Mouse (Mus musculus) heart, postnatal 0 days (tissue): ENCODE data around the gene Acoxl. TPM values are rescaled to one million over a fixed set of nuclear protein-coding genes. Genes with fewer than 3 reads are reported as not detected.

Experiments used
- ATAC-seq: fragments of 200-750 bp; cut with Nextera tagmentation; 2 replicates; pipeline ENCODE4 v1.8.0; 2017; ENCODE audit warnings: low read depth, moderate number of reproducible peaks, moderate library complexity; ENCODE audit not compliant: insufficient read depth
- DNase-seq: peaks from one replicate; pipeline ENCODE4 v3.0.0-alpha.2; 2016; ENCODE audit warnings: low spot score
- H3K27ac ChIP-seq: fragments of 300-500 bp; sonication (generic); 2 replicates; pipeline ENCODE4 v1.5.1; 2014; ENCODE audit warnings: low read depth, mild to moderate bottlenecking
- H3K27me3 ChIP-seq: fragments of 300-500 bp; sonication (generic); 2 replicates; pipeline ENCODE4 v1.6.1; 2014; ENCODE audit warnings: low read length, mixed read lengths; ENCODE audit not compliant: control insufficient read depth, insufficient read depth
- H3K36me3 ChIP-seq: fragments of 300-500 bp; sonication (generic); replicated peaks from 2 replicates; pipeline ENCODE4 v1.6.1; 2014; ENCODE audit warnings: low read length, mixed read lengths; ENCODE audit not compliant: control insufficient read depth, insufficient read depth
- H3K4me1 ChIP-seq: fragments of 300-500 bp; sonication (generic); 2 replicates; pipeline ENCODE4 v1.6.1; 2014; ENCODE audit warnings: antibody characterized with exemption; ENCODE audit not compliant: control insufficient read depth, insufficient read depth
- H3K4me2 ChIP-seq: fragments of 300-500 bp; sonication (generic); 2 replicates; pipeline ENCODE4 v1.6.1; 2014; ENCODE audit warnings: low read depth, mild to moderate bottlenecking, low read length, moderate library complexity
- H3K4me3 ChIP-seq: fragments of 300-500 bp; sonication (generic); 2 replicates; pipeline ENCODE4 v1.5.1; 2014; ENCODE audit warnings: low read depth, low read length
- H3K9ac ChIP-seq: fragments of 300-500 bp; sonication (generic); replicated peaks from 2 replicates; pipeline ENCODE4 v1.6.1; 2014; ENCODE audit warnings: low read depth, low read length, mixed read lengths
- H3K9me3 ChIP-seq: fragments of 300-500 bp; sonication (generic); replicated peaks from 2 replicates; pipeline ENCODE4 v1.6.1; 2016; ENCODE audit warnings: low read length; ENCODE audit not compliant: control insufficient read depth
- CTCF ChIP-seq: IDR thresholded peaks from 2 replicates; pipeline ENCODE4 v1.5.1; 2016; ENCODE audit warnings: antibody characterized with exemption, control low read depth, low read depth
- EP300 ChIP-seq: IDR thresholded peaks from 2 replicates; pipeline ENCODE4 v1.6.1; 2016; ENCODE audit warnings: antibody characterized with exemption, low read depth
- WGBS: fragments of 180-500 bp; shearing (Covaris S2); extraction: QIAGEN DNeasy Blood & Tissue Kit; methylation state at CpG from one replicate; pipeline ENCODE4 v1.1.7; 2014; 5-methylcytosine and 5-hydroxymethylcytosine counted together
- polyA plus RNA-seq: library from polyadenylated mRNA; unstranded; fragments of >200 nt; fragmentation: Nextera tagmentation; extraction: Ambion mirVana; gene quantifications from 2 replicates; pipeline ENCODE4 v1.2.1, GENCODE M21; 2015
- total RNA-seq: library from RNA; depleted of rRNA; stranded (reverse); fragments of >200 nt; gene quantifications from 2 replicates; pipeline ENCODE4 v1.2.3, GENCODE M21; 2014; ENCODE audit warnings: low replicate concordance

Acoxl gene
- total and polyA plus RNA-seq, 2 experiments from 2014 or later, result 0.37 TPM; not detected in 1

DNA sequence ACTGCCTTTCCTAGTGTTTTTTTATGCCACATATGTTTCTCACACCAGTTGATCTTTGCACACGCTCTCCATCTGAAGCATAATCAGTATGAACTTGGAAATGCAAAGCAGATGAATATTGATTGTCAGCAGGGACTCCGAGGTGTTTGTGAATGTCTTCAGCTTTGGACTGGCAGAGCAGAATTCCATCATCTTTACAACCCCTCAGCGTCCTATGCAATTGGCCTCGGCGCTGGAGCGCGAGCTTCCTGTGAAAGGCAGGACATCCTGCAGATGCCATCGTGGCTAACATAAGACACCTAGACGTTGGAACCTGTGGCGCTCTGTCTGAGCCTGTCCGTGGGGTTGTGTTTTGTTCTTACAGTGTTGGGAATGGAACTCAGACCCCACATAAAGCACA lies 292.8 kb downstream of the Acoxl start:
- 89% methylated on average over 11 of the region's 11 CpGs for WGBS
- TF ChIP-seq EP300, result no peak
- TF ChIP-seq CTCF, result no peak
- Histone ChIP-seq H3K4me3 (no peak overlapping the region), H3K27me3 (no peaks in the 10 kb centered on the region), H3K36me3 (peaks cover 51% of the 10 kb centered on the region), H3K27ac (no peak overlapping the region), H3K9ac (no peak overlapping the region), H3K9me3 (no peaks in the 10 kb centered on the region), H3K4me2 (no peak overlapping the region), H3K4me1 (peaks cover 10% of the 10 kb centered on the region)
- no peak for ATAC-seq
- no peak for DNase-seq

GRCm38 (mm10) chr2:128132635-128133034 lies 294.0 kb downstream of the Acoxl start:
- 74% methylated on average over 5 of the region's 5 CpGs for WGBS
- Histone ChIP-seq H3K4me2 (no peak overlapping the region), H3K4me1 (peaks cover 10% of the 10 kb centered on the region), H3K27me3 (no peaks in the 10 kb centered on the region), H3K9ac (no peak overlapping the region), H3K36me3 (peaks cover 51% of the 10 kb centered on the region), H3K4me3 (no peak overlapping the region), H3K9me3 (no peaks in the 10 kb centered on the region), H3K27ac (no peak overlapping the region)
- no peak for TF ChIP-seq EP300
- TF ChIP-seq CTCF, result no peak
- no peak for ATAC-seq
- DNase-seq, result no peak

GRCm38 (mm10) chr2:128133865-128134264 lies 295.2 kb downstream of the Acoxl start:
- no peak overlapping the region for H3K4me2 ChIP-seq
- ATAC-seq (no peak), DNase-seq (no peak)
- TF ChIP-seq CTCF (no peak), EP300 (no peak)
- H3K27me3 ChIP-seq, result no peaks in the 10 kb centered on the region
- H3K27ac ChIP-seq, result no peak overlapping the region
- no peaks in the 10 kb centered on the region for H3K9me3 ChIP-seq
- no peak overlapping the region for H3K4me3 ChIP-seq
- H3K36me3 ChIP-seq, result peaks cover 51% of the 10 kb centered on the region
- no peak overlapping the region for H3K9ac ChIP-seq
- H3K4me1 ChIP-seq, result peaks cover 12% of the 10 kb centered on the region

- H3K27me3 ChIP-seq, result no peaks in the 10 kb centered on the region
- WGBS, result 62% methylated on average over 5 of the region's 5 CpGs
- H3K4me1 ChIP-seq, result peaks cover 14% of the 10 kb centered on the region
- no peak overlapping the region for H3K27ac ChIP-seq
- no peaks in the 10 kb centered on the region for H3K9me3 ChIP-seq
- TF ChIP-seq CTCF, result no peak
- TF ChIP-seq EP300, result no peak
- no peak for DNase-seq
- peaks cover 46% of the 10 kb centered on the region for H3K36me3 ChIP-seq
- H3K4me3 ChIP-seq, result no peak overlapping the region
- H3K4me2 ChIP-seq, result no peak overlapping the region
- H3K9ac ChIP-seq, result 0 out of 2 replicates have a peak overlapping the region, but pooled peaks have one; percentile 1
- no peak for ATAC-seq
Observed at GRCm38 (mm10) chr2:128134474-128134873, 295.8 kb downstream of the Acoxl start.

DNA sequence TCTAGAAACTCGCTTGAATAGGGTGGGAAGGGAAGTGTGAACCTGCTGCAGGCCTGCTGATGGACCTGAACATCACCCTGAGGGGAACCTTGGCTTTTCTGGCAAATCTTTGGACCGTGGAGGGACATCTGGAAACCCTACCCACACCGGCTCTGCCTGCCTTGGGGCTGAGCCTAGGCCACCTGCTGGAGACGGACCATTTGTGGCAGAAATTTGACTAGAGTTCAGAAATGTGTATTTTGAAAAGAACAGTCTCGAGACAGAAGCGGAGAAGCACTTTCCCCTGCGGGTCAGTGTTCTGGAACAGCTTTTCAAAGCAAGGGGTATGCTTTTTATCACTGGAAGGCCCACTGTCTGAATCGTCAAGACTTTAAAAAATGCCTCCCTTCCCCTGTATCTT lies 296.3 kb downstream of the Acoxl start:
- DNase-seq (no peak), ATAC-seq (no peak)
- H3K36me3 ChIP-seq, result peaks cover 42% of the 10 kb centered on the region
- H3K27ac ChIP-seq, result no peak overlapping the region
- H3K9me3 ChIP-seq, result no peaks in the 10 kb centered on the region
- TF ChIP-seq CTCF (no peak), EP300 (no peak)
- peaks cover 19% of the 10 kb centered on the region for H3K4me1 ChIP-seq
- H3K27me3 ChIP-seq, result no peaks in the 10 kb centered on the region
- H3K9ac ChIP-seq, result 0 out of 2 replicates have a peak overlapping the region, but pooled peaks have one; percentile 1
- no peak overlapping the region for H3K4me3 ChIP-seq
- WGBS, result 84% methylated on average over 8 of the region's 8 CpGs
- H3K4me2 ChIP-seq, result no peak overlapping the region

- WGBS, result 60% methylated on average over 16 of the region's 16 CpGs
- no peak for TF ChIP-seq EP300
- no peak for TF ChIP-seq CTCF
- ATAC-seq (peak; percentile 62), DNase-seq (peak; percentile 47)
- H3K27ac ChIP-seq, result peak overlapping the region; percentile 63
- no peaks in the 10 kb centered on the region for H3K9me3 ChIP-seq
- H3K4me3 ChIP-seq, result no peak overlapping the region
- H3K4me1 ChIP-seq, result peaks cover 35% of the 10 kb centered on the region
- no peaks in the 10 kb centered on the region for H3K27me3 ChIP-seq
- H3K4me2 ChIP-seq, result no peak overlapping the region
- peaks cover 24% of the 10 kb centered on the region for H3K36me3 ChIP-seq
- H3K9ac ChIP-seq, result no peak overlapping the region
Observed at GRCm38 (mm10) chr2:128136769-128137433, 298.2 kb downstream of the Acoxl start.
